Mouse (Mus musculus) CH12.LX (cell line): ENCODE measurements around the gene Spsb2. TPM values are rescaled to one million over a fixed set of nuclear protein-coding genes. Genes with fewer than 3 reads are reported as not detected.

Experiments used
- DNase-seq: peaks from one replicate; pipeline ENCODE4 v3.0.0-alpha.2; 2013; ENCODE audit errors: extremely low read depth
- H3K27ac ChIP-seq: 2 replicates; pipeline ENCODE4 v1.5.1; 2012; ENCODE audit warnings: low read depth, mild to moderate bottlenecking, control low read depth, moderate library complexity; ENCODE audit not compliant: insufficient read depth
- H3K27me3 ChIP-seq: replicated peaks from 2 replicates; pipeline ENCODE3; 2012; ENCODE audit warnings: inconsistent platforms
- H3K36me3 ChIP-seq, 2 experiments: replicated peaks in 1 of 2; 2 replicates each; pipeline versions ENCODE3 to v1.6.1; 2012; ENCODE audit warnings: inconsistent platforms in 1 of 2, low read length in 1 of 2, mild to moderate bottlenecking in 1 of 2, mixed read lengths in 1 of 2, moderate library complexity in 1 of 2; ENCODE audit not compliant: control insufficient read depth in 1 of 2, insufficient read depth in 1 of 2
- H3K4me1 ChIP-seq, 2 experiments: 2 replicates each; pipeline ENCODE4 v1.6.1; 2012; ENCODE audit warnings: inconsistent platforms in 1 of 2, moderate library complexity in 1 of 2; ENCODE audit not compliant: insufficient read depth in 2 of 2, control insufficient read depth in 1 of 2
- H3K4me2 ChIP-seq: 2 replicates; pipeline ENCODE4 v1.6.1; 2012; ENCODE audit warnings: low read depth, mild to moderate bottlenecking, control low read depth; ENCODE audit not compliant: poor library complexity, insufficient read depth, severe bottlenecking
- H3K4me3 ChIP-seq, 3 experiments: fragments of 150-350 bp in 1 of 3; sonication (generic) in 1 of 3; replicated peaks in 1 of 3; 2 replicates each; pipeline versions ENCODE3 to v1.5.1; 2011 to 2012; ENCODE audit warnings: low read depth in 2 of 3, low read length in 2 of 3, mild to moderate bottlenecking in 2 of 3, moderate library complexity in 2 of 3, control low read depth in 1 of 3, improper control_type of control experiment in 1 of 3, inconsistent platforms in 1 of 3, mixed read lengths in 1 of 3; ENCODE audit not compliant: poor library complexity in 1 of 3
- H3K79me2 ChIP-seq: replicated peaks from 2 replicates; pipeline ENCODE4 v1.6.1; 2012; ENCODE audit warnings: mild to moderate bottlenecking, moderate library complexity; ENCODE audit not compliant: control insufficient read depth, poor library complexity, insufficient read depth, severe bottlenecking; ENCODE audit errors: extremely low read depth
- H3K9ac ChIP-seq: 2 replicates; pipeline ENCODE4 v1.6.1; 2012; ENCODE audit warnings: low read depth, mild to moderate bottlenecking, control low read depth, moderate library complexity; ENCODE audit not compliant: insufficient read depth
- H3K9me3 ChIP-seq: replicated peaks from 2 replicates; pipeline ENCODE3; 2012; ENCODE audit warnings: low read length, inconsistent platforms, mixed read lengths
- CHD1 ChIP-seq: IDR thresholded peaks from 2 replicates; pipeline ENCODE4 v1.6.1; 2012; ENCODE audit warnings: low read depth, low read length, improper control_type of control experiment, inconsistent platforms
- CHD2 ChIP-seq: IDR thresholded peaks from 2 replicates; pipeline ENCODE4 v1.6.1; 2011; ENCODE audit warnings: low read length, improper control_type of control experiment
- E2F4 ChIP-seq: IDR thresholded peaks from 2 replicates; pipeline ENCODE4 v1.6.1; 2011; ENCODE audit warnings: low read depth, low read length, improper control_type of control experiment; ENCODE audit not compliant: insufficient replicate concordance
- ELF1 ChIP-seq: IDR thresholded peaks from 2 replicates; pipeline ENCODE4 v1.6.1; 2014; ENCODE audit warnings: low read depth, mild to moderate bottlenecking, inconsistent platforms, low read length, improper control_type of control experiment
- EP300 ChIP-seq: IDR thresholded peaks from 2 replicates; pipeline ENCODE4 v1.6.1; 2011; ENCODE audit warnings: low read length, improper control_type of control experiment
- ETS1 ChIP-seq: conservative IDR thresholded peaks from 2 replicates; pipeline ENCODE4 v1.6.1; 2012; ENCODE audit warnings: low read depth, mild to moderate bottlenecking, inconsistent platforms, low read length, improper control_type of control experiment, moderate library complexity
- MAFK ChIP-seq: IDR thresholded peaks from 2 replicates; pipeline ENCODE4 v1.6.1; 2011; ENCODE audit warnings: low read length, improper control_type of control experiment; ENCODE audit not compliant: insufficient replicate concordance
- MAX ChIP-seq: IDR thresholded peaks from 2 replicates; pipeline ENCODE4 v1.6.1; 2011; ENCODE audit warnings: low read length, improper control_type of control experiment
- MEF2A ChIP-seq: IDR thresholded peaks from 2 replicates; pipeline ENCODE4 v1.6.1; 2014; ENCODE audit warnings: low read depth, mild to moderate bottlenecking, inconsistent platforms, low read length, improper control_type of control experiment, borderline replicate concordance
- MXI1 ChIP-seq: IDR thresholded peaks from 2 replicates; pipeline ENCODE4 v1.6.1; 2011; ENCODE audit warnings: mild to moderate bottlenecking, low read depth, low read length, improper control_type of control experiment
- MYC ChIP-seq: IDR thresholded peaks from 2 replicates; pipeline ENCODE4 v1.6.1; 2011; ENCODE audit warnings: low read depth, mild to moderate bottlenecking, improper control_type of control experiment, low read length
- NELFE ChIP-seq: IDR thresholded peaks from 2 replicates; pipeline ENCODE4 v1.6.1; 2011; ENCODE audit warnings: low read depth, low read length, improper control_type of control experiment
- PAX5 ChIP-seq: IDR thresholded peaks from 2 replicates; pipeline ENCODE4 v1.6.1; 2012; ENCODE audit warnings: low read length, inconsistent platforms, mixed read lengths
- RAD21 ChIP-seq: IDR thresholded peaks from 2 replicates; pipeline ENCODE4 v1.6.1; 2011; ENCODE audit warnings: low read depth, mild to moderate bottlenecking, low read length, improper control_type of control experiment, moderate library complexity
- SIN3A ChIP-seq: IDR thresholded peaks from 2 replicates; pipeline ENCODE4 v1.6.1; 2012; ENCODE audit warnings: low read length, improper control_type of control experiment, inconsistent platforms
- TCF12 ChIP-seq: IDR thresholded peaks from 2 replicates; pipeline ENCODE4 v1.6.1; 2014; ENCODE audit warnings: low read depth, mild to moderate bottlenecking, inconsistent platforms, low read length, improper control_type of control experiment
- USF1 ChIP-seq: IDR thresholded peaks from 2 replicates; pipeline ENCODE4 v1.6.1; 2014; ENCODE audit warnings: low read depth, mild to moderate bottlenecking, inconsistent platforms, low read length, improper control_type of control experiment
- USF2 ChIP-seq: conservative IDR thresholded peaks from 2 replicates; pipeline ENCODE4 v1.6.1; 2011; ENCODE audit warnings: low read depth, low read length, improper control_type of control experiment
- ZC3H11A ChIP-seq: IDR thresholded peaks from 2 replicates; pipeline ENCODE4 v1.6.1; 2012; ENCODE audit warnings: low read depth, mild to moderate bottlenecking, inconsistent platforms, low read length, improper control_type of control experiment
- ZKSCAN1 ChIP-seq: IDR thresholded peaks from 2 replicates; pipeline ENCODE4 v1.6.1; 2012; ENCODE audit warnings: low read depth, inconsistent platforms, low read length, improper control_type of control experiment, borderline replicate concordance
- dilution Hi-C: fragments of 300-500 bp; cut with MboI; formaldehyde crosslinking; loops from 2 replicates; pipeline ENCODE4 v1.14.3; 2020; ENCODE audit warnings: low sequenced_read_pairs; ENCODE audit not compliant: extremely low pct_unique_long_range_greater_than_20kb, extremely low pct_ligation_motif_present
- in situ Hi-C: fragments of 300-500 bp; cut with MboI; formaldehyde crosslinking; loops from 3 replicates; pipeline ENCODE4 v1.14.3; 2019; ENCODE audit warnings: low sequenced_read_pairs, low pct_ligation_motif_present, low pct_unique_long_range_greater_than_20kb, mixed read lengths
- polyA plus RNA-seq: library from polyadenylated mRNA; unstranded; fragments of >175 nt; gene quantifications from 2 replicates; pipeline ENCODE4 v1.2.1, GENCODE M21; 2012; ENCODE audit warnings: low read depth; ENCODE audit not compliant: insufficient read length
- total RNA-seq, 2 experiments: library from RNA; depleted of rRNA; stranded (reverse); fragments of 300-350 nt in 1 of 2; fragments of >200 nt in 1 of 2; gene quantifications; 2 replicates each; pipeline ENCODE4 v1.2.3; 2012 to 2014

Spsb2 gene
- 2.1 and 2.4 TPM in 2 replicates for total RNA-seq (2012; rRNA removed)
- total RNA-seq (2014; rRNA removed): not detected in 2 replicates
- 3.3 and 3.4 TPM in 2 replicates for polyA plus RNA-seq

DNA sequence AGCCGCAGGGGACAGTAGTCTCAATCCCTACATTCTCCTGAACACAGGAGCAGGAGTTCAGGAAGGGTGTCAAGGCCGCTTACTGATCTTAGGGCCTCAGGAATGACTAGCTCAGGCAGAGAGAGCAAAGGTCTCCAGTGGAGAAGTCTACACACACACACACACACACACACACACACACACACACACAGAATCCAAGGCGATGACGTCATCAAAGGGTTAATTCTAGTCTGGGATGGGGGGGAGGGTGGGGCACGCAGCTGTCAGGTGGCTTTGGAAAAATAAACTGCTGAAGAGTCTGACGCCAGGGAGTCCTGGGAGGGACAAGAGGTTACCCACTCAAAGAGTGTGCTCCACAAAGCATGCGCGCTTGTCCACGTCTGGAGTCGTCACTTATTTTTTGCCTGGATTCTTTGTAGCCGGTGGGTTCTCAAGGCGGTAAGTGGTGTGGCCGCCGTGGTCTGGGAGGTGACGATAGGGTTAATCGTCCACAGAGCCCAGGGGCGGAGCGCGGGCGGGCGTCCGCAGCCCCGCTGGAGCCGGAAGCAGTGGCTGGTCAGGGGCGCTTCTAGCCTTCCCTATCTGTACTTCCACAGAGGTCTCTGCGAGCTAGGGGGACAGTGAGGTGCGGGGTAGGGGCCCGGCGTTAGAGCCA lies at the start of gene Spsb2:
Gene Spsb2, plus strand, starts transcription at position 304 of the 655 bp plus-strand sequence.
- H3K27ac ChIP-seq: peak within 1 kb of the TSS; percentile 47
- dilution Hi-C loops: no loop called here
- H3K9ac ChIP-seq: peak within 1 kb of the TSS; percentile 62
- peaks cover 2% of the 10 kb centered on the region for H3K9me3 ChIP-seq
- H3K27me3 ChIP-seq: no peaks in the 10 kb centered on the region
- no peak for DNase-seq
- peak within 1 kb of the TSS in 2 of 3 experiments; percentile 30 to 66 for H3K4me3 ChIP-seq
- H3K79me2 ChIP-seq: peaks cover 19% of the 10 kb centered on the region
- peaks cover 0 to 46% of the 10 kb centered on the region in 2 experiments; a peak in 2 of 4 replicates for H3K4me1 ChIP-seq
- peaks cover 23 to 52% of the 10 kb centered on the region in 2 experiments for H3K36me3 ChIP-seq
- TF ChIP-seq TCF12 (0 out of 2 replicates have a peak, but pooled peaks have one; percentile 11), MEF2A (no peak), ELF1 (peak; percentile 48)
- in situ Hi-C loops: no loop called here
- H3K4me2 ChIP-seq: peak within 1 kb of the TSS; percentile 26

DNA sequence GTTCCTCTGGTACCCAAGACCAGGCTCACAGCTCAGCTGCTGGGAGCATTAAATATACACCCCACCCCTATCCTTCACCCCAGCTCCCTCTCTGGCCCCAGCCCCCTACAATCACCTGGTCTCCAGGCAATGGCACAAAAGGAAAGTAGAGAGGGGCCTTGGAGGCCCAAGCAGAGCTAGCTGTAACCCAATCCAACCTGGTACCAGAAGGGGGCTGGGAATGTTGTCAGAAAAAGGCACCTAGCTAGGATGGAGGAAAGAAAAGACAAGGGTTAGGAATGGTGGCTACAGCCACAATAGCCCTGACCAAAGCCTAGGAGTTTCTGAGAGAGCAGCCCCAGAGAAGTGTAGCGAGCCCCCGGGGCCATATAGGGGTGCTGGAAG lies 49.6 kb upstream of the Spsb2 start:
- dilution Hi-C loops: no loop called here
- H3K27ac ChIP-seq: no peak overlapping the region
- H3K36me3 ChIP-seq: peaks cover 16 to 44% of the 10 kb centered on the region in 2 experiments
- H3K79me2 ChIP-seq: peaks cover 6% of the 10 kb centered on the region; the same call in 1 of the 2 replicates
- H3K4me2 ChIP-seq: peak overlapping the region; percentile 79
- DNase-seq: no peak
- no peaks in the 10 kb centered on the region for H3K27me3 ChIP-seq
- H3K9me3 ChIP-seq: no peaks in the 10 kb centered on the region
- in situ Hi-C loops: no loop called here
- no peak for TF ChIP-seq ETS1
- no peak for TF ChIP-seq E2F4
- TF ChIP-seq USF2: no peak
- no peak for TF ChIP-seq CHD1
- no peak for TF ChIP-seq MXI1
- no peak for TF ChIP-seq ZC3H11A
- TF ChIP-seq SIN3A: no peak
- TF ChIP-seq EP300: no peak
- no peak for TF ChIP-seq PAX5
- no peak for TF ChIP-seq MAX
- no peak for TF ChIP-seq RAD21
- TF ChIP-seq CHD2: no peak
- no peak for TF ChIP-seq NELFE
- no peak for TF ChIP-seq MAFK
- no peak for TF ChIP-seq MYC
- no peak for TF ChIP-seq ZKSCAN1
- TF ChIP-seq USF1: no peak
- TF ChIP-seq, all 38 proteins: peak for 0
- H3K4me1 ChIP-seq: peaks cover 5 to 39% of the 10 kb centered on the region in 2 experiments
- peak overlapping the region in 1 of 3 experiments; percentile 12 for H3K4me3 ChIP-seq
- H3K9ac ChIP-seq: peak overlapping the region; percentile 65
